ENCODE assay signal across 9 mouse cellular contexts in genomic region chr16:18381621-18382258, GRCm38 (mm10). TPM values are rescaled to one million over a fixed set of nuclear protein-coding genes. Genes with fewer than 3 reads are reported as not detected.
DNase-seq lines count a peak whose midpoint lies in the region; ATAC-seq lines count a peak whose summit lies in the region.
"Had no signal": no experiment of that assay in that cellular context is flagged by ENCODE, and none has a peak within 500 bp of the region (broad histone marks: within the 10 kb centered on the region; RNA-seq: fewer than 3 reads in every experiment).

No protein-coding gene starts in this region.

- H3K9ac ChIP-seq in kidney, embryonic 14.5 days (ENCODE audit: low read depth, low read length), result no peak overlapping the region
- H3K9ac ChIP-seq in hindbrain, embryonic 15.5 days, result no peak overlapping the region
- peak overlapping the region; percentile 45 for H3K9ac ChIP-seq in neural tube, embryonic 13.5 days

- H3K4me2 ChIP-seq in kidney, embryonic 14.5 days (replicated peaks; ENCODE audit: low read depth, low read length), result no peak overlapping the region
- no peak overlapping the region for H3K4me2 ChIP-seq in hindbrain, embryonic 15.5 days
- no peak overlapping the region for H3K4me2 ChIP-seq in neural tube, embryonic 13.5 days

- 0 out of 2 replicates have a peak, but pooled peaks have one; percentile 11 for ATAC-seq in kidney, embryonic 14.5 days (ENCODE audit: low FRiP score, low TSS enrichment)
- peak; percentile 31; the same call in 1 of the 2 replicates for ATAC-seq in hindbrain, embryonic 15.5 days (ENCODE audit: low FRiP score, low read depth)
- peak; percentile 28; the same call in 1 of the 2 replicates for ATAC-seq in neural tube, embryonic 13.5 days (ENCODE audit: low read depth)

- no peak overlapping the region for H3K4me3 ChIP-seq in kidney, embryonic 14.5 days (ENCODE audit: low read length)
- H3K4me3 ChIP-seq in hindbrain, embryonic 15.5 days, result no peak overlapping the region
- H3K4me3 ChIP-seq in neural tube, embryonic 13.5 days, result no peak overlapping the region

- no peak overlapping the region for H3K27ac ChIP-seq in kidney, embryonic 14.5 days (ENCODE audit: low read depth, low read length)
- peak overlapping the region; percentile 66 for H3K27ac ChIP-seq in hindbrain, embryonic 15.5 days (replicated peaks)
- H3K27ac ChIP-seq in neural tube, embryonic 13.5 days (replicated peaks), result peak overlapping the region; percentile 91

- no peaks in the 10 kb centered on the region for H3K27me3 ChIP-seq in kidney, embryonic 14.5 days (ENCODE audit: control insufficient read depth, insufficient read depth, low read length)
- no peaks in the 10 kb centered on the region for H3K27me3 ChIP-seq in hindbrain, embryonic 15.5 days
- H3K27me3 ChIP-seq in neural tube, embryonic 13.5 days, result no peaks in the 10 kb centered on the region

- no peak for DNase-seq in kidney, adult 8-10 months
- peak; percentile 36 for DNase-seq in embryo, embryonic 11.5 days (ENCODE audit: low read depth, low spot score)
- no peak for DNase-seq in gastrocnemius, adult 8-10 months (ENCODE audit: low spot score in 2 of 2)
- DNase-seq in left cerebral cortex, adult 18-20 months (ENCODE audit: low spot score in 2 of 2), result no peak
- DNase-seq in kidney, adult 11 months, result no peak
- DNase-seq: right cerebral cortex, postnatal 14 days had no signal

- peaks cover 19% of the 10 kb centered on the region for H3K4me1 ChIP-seq in kidney, embryonic 14.5 days (ENCODE audit: control insufficient read depth, insufficient read depth, low read length)
- peaks cover 54% of the 10 kb centered on the region for H3K4me1 ChIP-seq in hindbrain, embryonic 15.5 days (replicated peaks)
- H3K4me1 ChIP-seq in neural tube, embryonic 13.5 days (replicated peaks), result peaks cover 95% of the 10 kb centered on the region

- no peaks in the 10 kb centered on the region for H3K9me3 ChIP-seq in kidney, embryonic 14.5 days (ENCODE audit: control insufficient read depth, low read length)
- H3K9me3 ChIP-seq in hindbrain, embryonic 15.5 days, result no peaks in the 10 kb centered on the region
- H3K9me3 ChIP-seq in neural tube, embryonic 13.5 days, result no peaks in the 10 kb centered on the region

- no peaks in the 10 kb centered on the region for H3K36me3 ChIP-seq in kidney, embryonic 14.5 days (ENCODE audit: control insufficient read depth, insufficient read depth, low read length)
- H3K36me3 ChIP-seq in hindbrain, embryonic 15.5 days, result no peaks in the 10 kb centered on the region
- no peaks in the 10 kb centered on the region for H3K36me3 ChIP-seq in neural tube, embryonic 13.5 days

- 60% methylated on average over 6 of the region's 6 CpGs for WGBS in kidney, embryonic 14.5 days
- 42% methylated on average over 6 of the region's 6 CpGs for WGBS in hindbrain, embryonic 15.5 days
- WGBS in neural tube, embryonic 13.5 days, result 44% methylated on average over 6 of the region's 6 CpGs

RNA-seq across cellular contexts. Expression of gene Arvcf, which starts 33.8 kb away (rescaled TPM):
- polyA plus RNA-seq in kidney, embryonic 14.5 days (2014; fragmentation: Nextera tagmentation; extraction: Ambion mirVana), result 16.3 and 27.0 TPM in 2 replicates
- 78.7 and 81.3 TPM in 2 replicates for polyA plus RNA-seq in hindbrain, embryonic 15.5 days (2015; fragmentation: Nextera tagmentation; extraction: Ambion mirVana)
- polyA plus RNA-seq in neural tube, embryonic 13.5 days (2015; fragmentation: Nextera tagmentation; extraction: Ambion mirVana), result 85.2 and 93.6 TPM in 2 replicates
- total RNA-seq in gastrocnemius, adult 8-10 months (2022), result 10 to 100 TPM in 2 of 4 experiments, 1 to 10 TPM in 2; 7.8 to 12.7 (median 9.9) TPM
- 10 to 100 TPM; 40.7 TPM for total RNA-seq in left cerebral cortex, adult 18-20 months (2021)

RNA-seq across cellular contexts. Expression of gene Tango2, which starts 33.8 kb away (rescaled TPM):
- polyA plus RNA-seq in kidney, embryonic 14.5 days (2014; fragmentation: Nextera tagmentation; extraction: Ambion mirVana), result 19.8 and 20.0 TPM in 2 replicates
- 92.5 and 94.0 TPM in 2 replicates for polyA plus RNA-seq in hindbrain, embryonic 15.5 days (2015; fragmentation: Nextera tagmentation; extraction: Ambion mirVana)
- 74.0 and 79.5 TPM in 2 replicates for polyA plus RNA-seq in neural tube, embryonic 13.5 days (2015; fragmentation: Nextera tagmentation; extraction: Ambion mirVana)
- total RNA-seq in gastrocnemius, adult 8-10 months (2022), result 10 to 100 TPM; 29.9 to 53.4 (median 43.1) TPM
- total RNA-seq in left cerebral cortex, adult 18-20 months (2021), result 100 to 1,000 TPM; 137 to 148 TPM

RNA-seq across cellular contexts. Expression of gene Txnrd2, which starts 44.4 kb away (rescaled TPM):
- polyA plus RNA-seq in kidney, embryonic 14.5 days (2014; fragmentation: Nextera tagmentation; extraction: Ambion mirVana), result 21.9 and 23.6 TPM in 2 replicates
- 31.0 and 31.7 TPM in 2 replicates for polyA plus RNA-seq in hindbrain, embryonic 15.5 days (2015; fragmentation: Nextera tagmentation; extraction: Ambion mirVana)
- 20.3 and 22.8 TPM in 2 replicates for polyA plus RNA-seq in neural tube, embryonic 13.5 days (2015; fragmentation: Nextera tagmentation; extraction: Ambion mirVana)
- total RNA-seq in gastrocnemius, adult 8-10 months (2022), result 10 to 100 TPM; 17.2 to 23.5 (median 21.3) TPM
- 10 to 100 TPM; 19.4 to 21.3 TPM for total RNA-seq in left cerebral cortex, adult 18-20 months (2021)

RNA-seq across cellular contexts. Expression of gene Comt, which starts 44.9 kb away (rescaled TPM):
- polyA plus RNA-seq in kidney, embryonic 14.5 days (2014; fragmentation: Nextera tagmentation; extraction: Ambion mirVana), result 78.7 and 89.0 TPM in 2 replicates
- polyA plus RNA-seq in hindbrain, embryonic 15.5 days (2015; fragmentation: Nextera tagmentation; extraction: Ambion mirVana), result 106 and 113 TPM in 2 replicates
- polyA plus RNA-seq in neural tube, embryonic 13.5 days (2015; fragmentation: Nextera tagmentation; extraction: Ambion mirVana), result 86.4 and 93.2 TPM in 2 replicates
- 10 to 100 TPM; 36.7 to 39.9 (median 38.5) TPM for total RNA-seq in gastrocnemius, adult 8-10 months (2022)
- total RNA-seq in left cerebral cortex, adult 18-20 months (2021), result 10 to 100 TPM; 90.5 to 91.4 TPM
